Mouse (Mus musculus): ENCODE results near the gene Gimap8. TPM values are rescaled to one million over a fixed set of nuclear protein-coding genes. Genes with fewer than 3 reads are reported as not detected.
A peak's percentile ranks its signal among the peaks of the same experiment; 100 is the strongest.

The Gimap8 gene
- polyA plus RNA-seq, 1 experiment from 2014 or later, result 1.1 TPM

GRCm38 (mm10) chr6:48668022-48668421, 21.0 kb downstream of the Gimap8 start:
- Histone ChIP-seq H3K4me2 (replicated peaks) (no peak overlapping the region), H3K9me3 (replicated peaks) (no peaks in the 10 kb centered on the region), H3K27me3 (no peaks in the 10 kb centered on the region), H3K4me3 (replicated peaks) (no peak overlapping the region), H3K4me1 (no peaks in the 10 kb centered on the region), H3K27ac (replicated peaks) (no peak overlapping the region), H3K36me3 (no peaks in the 10 kb centered on the region), H3K9ac (no peak overlapping the region)
- ATAC-seq (ENCODE audit: insufficient number of reproducible peaks, low FRiP score, low TSS enrichment, low read depth), result no peak

- no peaks in the 10 kb centered on the region for H3K4me1 ChIP-seq
- WGBS, result 62% methylated on average over 2 of the region's 2 CpGs
- no peak overlapping the region for H3K27ac ChIP-seq (replicated peaks)
- no peak overlapping the region for H3K4me3 ChIP-seq (replicated peaks)
- H3K9ac ChIP-seq, result no peak overlapping the region
- H3K27me3 ChIP-seq, result no peaks in the 10 kb centered on the region
- H3K36me3 ChIP-seq, result no peaks in the 10 kb centered on the region
- no peak overlapping the region for H3K4me2 ChIP-seq (replicated peaks)
- ATAC-seq (ENCODE audit: insufficient number of reproducible peaks, low FRiP score, low TSS enrichment, low read depth), result no peak
- no peaks in the 10 kb centered on the region for H3K9me3 ChIP-seq (replicated peaks)
These were observed 22.5 kb downstream of the Gimap8 start for GRCm38 (mm10) chr6:48669446-48669969.

- 92% methylated on average over 9 of the region's 9 CpGs for WGBS
- Histone ChIP-seq H3K4me3 (replicated peaks) (no peak overlapping the region), H3K9me3 (replicated peaks) (no peaks in the 10 kb centered on the region), H3K36me3 (no peaks in the 10 kb centered on the region), H3K4me1 (no peaks in the 10 kb centered on the region), H3K27me3 (no peaks in the 10 kb centered on the region), H3K9ac (no peak overlapping the region), H3K4me2 (replicated peaks) (no peak overlapping the region), H3K27ac (replicated peaks) (no peak overlapping the region)
- ATAC-seq (ENCODE audit: insufficient number of reproducible peaks, low FRiP score, low TSS enrichment, low read depth), result no peak
These were observed 27.4 kb downstream of the Gimap8 start for GRCm38 (mm10) chr6:48674291-48675058.

GRCm38 (mm10) chr6:48675400-48675930, 28.4 kb downstream of the Gimap8 start:
- Histone ChIP-seq H3K9me3 (replicated peaks) (no peaks in the 10 kb centered on the region), H3K4me3 (replicated peaks) (peak overlapping the region; percentile 37), H3K27ac (replicated peaks) (peak overlapping the region; percentile 28; the same call in 1 of the 2 replicates), H3K4me2 (replicated peaks) (peak overlapping the region; percentile 49), H3K9ac (no peak overlapping the region), H3K27me3 (no peaks in the 10 kb centered on the region), H3K36me3 (no peaks in the 10 kb centered on the region), H3K4me1 (no peaks in the 10 kb centered on the region)
- no peak for ATAC-seq (ENCODE audit: insufficient number of reproducible peaks, low FRiP score, low TSS enrichment, low read depth)
- 30% methylated on average over 10 of the region's 10 CpGs for WGBS

- no peaks in the 10 kb centered on the region for H3K36me3 ChIP-seq
- H3K27me3 ChIP-seq, result no peaks in the 10 kb centered on the region
- H3K27ac ChIP-seq (replicated peaks), result peak within 1 kb of the TSS; percentile 28; the same call in 1 of the 2 replicates
- peak within 1 kb of the TSS; percentile 49 for H3K4me2 ChIP-seq (replicated peaks)
- ATAC-seq (ENCODE audit: insufficient number of reproducible peaks, low FRiP score, low TSS enrichment, low read depth), result no peak; the same call in 1 of the 2 replicates
- H3K4me3 ChIP-seq (replicated peaks), result peak within 1 kb of the TSS; percentile 37
- H3K4me1 ChIP-seq, result no peaks in the 10 kb centered on the region
- H3K9me3 ChIP-seq (replicated peaks), result no peaks in the 10 kb centered on the region
- H3K9ac ChIP-seq, result no peak within 1 kb of the TSS
- WGBS, result 18% methylated on average over 13 of the region's 13 CpGs
These were observed 29.2 kb downstream of the Gimap8 start, which contains the start of gene Gimap9 for GRCm38 (mm10) chr6:48675931-48676859. Gimap9 (plus strand) TSS chr6:48676129.

- H3K9ac ChIP-seq, result no peak overlapping the region
- no peaks in the 10 kb centered on the region for H3K27me3 ChIP-seq
- no peaks in the 10 kb centered on the region for H3K36me3 ChIP-seq
- H3K4me3 ChIP-seq (replicated peaks), result no peak overlapping the region; the same call in 1 of the 2 replicates
- no peaks in the 10 kb centered on the region for H3K9me3 ChIP-seq (replicated peaks)
- ATAC-seq (ENCODE audit: insufficient number of reproducible peaks, low FRiP score, low TSS enrichment, low read depth), result no peak
- H3K4me2 ChIP-seq (replicated peaks), result peak overlapping the region; percentile 49; the same call in 1 of the 2 replicates
- no peak overlapping the region for H3K27ac ChIP-seq (replicated peaks)
- H3K4me1 ChIP-seq, result no peaks in the 10 kb centered on the region
- 84% methylated on average over 5 of the region's 5 CpGs for WGBS
These were observed 29.9 kb downstream of the Gimap8 start for GRCm38 (mm10) chr6:48676860-48677415.

- H3K27ac ChIP-seq (replicated peaks), result no peak overlapping the region
- WGBS, result 92% methylated on average over 17 of the region's 17 CpGs
- ATAC-seq (ENCODE audit: insufficient number of reproducible peaks, low FRiP score, low TSS enrichment, low read depth), result no peak
These were observed 30.7 kb downstream of the Gimap8 start for GRCm38 (mm10) chr6:48677492-48678345.

GRCm38 (mm10) chr6:48678391-48678790, 31.4 kb downstream of the Gimap8 start:
- no peaks in the 10 kb centered on the region for H3K9me3 ChIP-seq (replicated peaks)
- no peak overlapping the region for H3K4me2 ChIP-seq (replicated peaks)
- H3K27ac ChIP-seq (replicated peaks), result no peak overlapping the region
- 72% methylated on average over 4 of the region's 4 CpGs for WGBS
- H3K4me1 ChIP-seq, result no peaks in the 10 kb centered on the region
- no peaks in the 10 kb centered on the region for H3K36me3 ChIP-seq
- no peak overlapping the region for H3K9ac ChIP-seq
- no peaks in the 10 kb centered on the region for H3K27me3 ChIP-seq
- ATAC-seq (ENCODE audit: insufficient number of reproducible peaks, low FRiP score, low TSS enrichment, low read depth), result no peak
- H3K4me3 ChIP-seq (replicated peaks), result no peak overlapping the region

More at GRCm38 (mm10) chr6:48677492-48678345, 30.7 kb downstream of the Gimap8 start:
- Histone ChIP-seq H3K4me3 (replicated peaks) (no peak overlapping the region), H3K36me3 (no peaks in the 10 kb centered on the region), H3K9ac (no peak overlapping the region), H3K4me1 (no peaks in the 10 kb centered on the region), H3K4me2 (replicated peaks) (no peak overlapping the region), H3K27me3 (no peaks in the 10 kb centered on the region), H3K9me3 (replicated peaks) (no peaks in the 10 kb centered on the region)

GRCm38 (mm10) chr6:48679701-48680100, 32.7 kb downstream of the Gimap8 start:
- Histone ChIP-seq H3K4me2 (replicated peaks) (no peak overlapping the region), H3K9ac (no peak overlapping the region), H3K9me3 (replicated peaks) (no peaks in the 10 kb centered on the region), H3K27me3 (no peaks in the 10 kb centered on the region), H3K36me3 (no peaks in the 10 kb centered on the region), H3K27ac (replicated peaks) (no peak overlapping the region), H3K4me1 (no peaks in the 10 kb centered on the region), H3K4me3 (replicated peaks) (no peak overlapping the region)
- WGBS, result 74% methylated on average over 6 of the region's 6 CpGs
- ATAC-seq (ENCODE audit: insufficient number of reproducible peaks, low FRiP score, low TSS enrichment, low read depth), result no peak

GRCm38 (mm10) chr6:48680421-48680820, 33.4 kb downstream of the Gimap8 start:
- no peaks in the 10 kb centered on the region for H3K36me3 ChIP-seq
- ATAC-seq (ENCODE audit: insufficient number of reproducible peaks, low FRiP score, low TSS enrichment, low read depth), result no peak
- H3K27me3 ChIP-seq, result no peaks in the 10 kb centered on the region
- H3K4me3 ChIP-seq (replicated peaks), result no peak overlapping the region
- no peaks in the 10 kb centered on the region for H3K9me3 ChIP-seq (replicated peaks)
- H3K27ac ChIP-seq (replicated peaks), result no peak overlapping the region
- no peak overlapping the region for H3K9ac ChIP-seq
- 70% methylated on average over 5 of the region's 5 CpGs for WGBS
- H3K4me2 ChIP-seq (replicated peaks), result no peak overlapping the region
- H3K4me1 ChIP-seq, result no peaks in the 10 kb centered on the region
